Comparison of ENCODE assay signal across 26 mouse cellular contexts in the genomic region with DNA sequence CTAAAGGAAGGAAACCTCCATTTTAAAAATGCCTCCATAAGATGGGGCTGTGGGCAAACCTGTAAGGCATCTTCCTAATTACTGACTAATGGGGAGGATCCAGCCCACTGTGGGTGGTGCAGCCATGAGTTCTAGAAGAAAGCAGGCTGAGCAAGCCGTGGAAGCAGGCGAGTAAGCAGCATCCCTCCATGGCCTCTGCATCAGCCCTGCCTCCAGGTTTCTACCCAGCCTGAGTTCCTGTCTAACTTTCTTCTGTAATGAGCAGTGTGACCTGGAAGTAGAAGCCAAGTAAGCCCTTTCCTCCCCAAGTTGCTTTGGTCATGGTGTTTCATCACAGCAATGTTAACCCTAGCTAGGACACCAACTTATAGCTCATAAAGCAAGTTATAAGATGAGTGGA.
"Had no signal": no experiment of that assay in that cellular context is flagged by ENCODE, and none has a peak within 500 bp of the region (broad histone marks: within the 10 kb centered on the region; RNA-seq: fewer than 3 reads in every experiment).

No protein-coding gene starts in this region.

- H3K27me3 ChIP-seq: heart, embryonic 12.5 days; limb, embryonic 15.5 days; liver, embryonic 13.5 days; liver, embryonic 15.5 days had no signal

- H3K36me3 ChIP-seq: heart, embryonic 12.5 days; hindbrain, embryonic 13.5 days; hindbrain, embryonic 15.5 days; kidney, embryonic 15.5 days; limb, embryonic 13.5 days; limb, embryonic 15.5 days; liver, embryonic 13.5 days; liver, embryonic 15.5 days had no signal

- H3K4me3 ChIP-seq: heart, embryonic 12.5 days; hindbrain, embryonic 13.5 days; hindbrain, embryonic 15.5 days; kidney, embryonic 15.5 days; limb, embryonic 13.5 days; limb, embryonic 15.5 days; liver, embryonic 13.5 days; liver, embryonic 15.5 days had no signal

- H3K4me1 ChIP-seq: heart, embryonic 12.5 days; liver, embryonic 13.5 days; liver, embryonic 15.5 days had no signal

- H3K4me2 ChIP-seq: heart, embryonic 12.5 days; hindbrain, embryonic 13.5 days; hindbrain, embryonic 15.5 days; kidney, embryonic 15.5 days; limb, embryonic 13.5 days; limb, embryonic 15.5 days; liver, embryonic 11.5 days; liver, embryonic 13.5 days; liver, embryonic 15.5 days had no signal

- H3K9ac ChIP-seq: forebrain, postnatal 0 days; heart, embryonic 12.5 days; hindbrain, embryonic 13.5 days; hindbrain, embryonic 15.5 days; kidney, embryonic 15.5 days; limb, embryonic 13.5 days; limb, embryonic 15.5 days; liver, embryonic 13.5 days; liver, embryonic 15.5 days had no signal

- H3K9me3 ChIP-seq: heart, embryonic 12.5 days; hindbrain, embryonic 13.5 days; hindbrain, embryonic 15.5 days; kidney, embryonic 15.5 days; limb, embryonic 13.5 days; limb, embryonic 15.5 days; liver, embryonic 13.5 days; liver, embryonic 15.5 days had no signal

- H3K27ac ChIP-seq: hindbrain, embryonic 13.5 days; hindbrain, embryonic 15.5 days; hindbrain, postnatal 0 days; kidney, embryonic 15.5 days; kidney, postnatal 0 days; limb, embryonic 13.5 days; limb, embryonic 15.5 days; liver, embryonic 13.5 days; liver, embryonic 15.5 days had no signal

- ATAC-seq: forebrain, postnatal 0 days; hindbrain, postnatal 0 days; intestine, embryonic 16.5 days had no signal

- DNase-seq: forebrain, postnatal 0 days; gastrocnemius, postnatal 14 days; gastrocnemius, postnatal 36 days; heart, adult 18-20 months; heart, postnatal 10 days; heart, postnatal 36 days; kidney, adult 11 months; kidney, adult 2 months; kidney, adult 9 months; kidney, postnatal 14 days; kidney, postnatal 36 days; layer of hippocampus, adult 9-11 months; layer of hippocampus, postnatal 36 days; left cerebral cortex, postnatal 4 days; liver, embryonic 13.5 days had no signal
